Mouse (Mus musculus) liver, embryonic 14.5 days (tissue): Measurements from ENCODE around the gene Vac14. TPM values are rescaled to one million over a fixed set of nuclear protein-coding genes. Genes with fewer than 3 reads are reported as not detected.

Experiments used
- ATAC-seq: fragments of 200-750 bp; cut with Nextera tagmentation; 2 replicates; pipeline ENCODE4 v1.8.0; 2017; ENCODE audit warnings: moderate number of reproducible peaks, mild to moderate bottlenecking, moderate library complexity; ENCODE audit not compliant: insufficient read depth
- DNase-seq, 3 experiments: peaks; one replicate each; pipeline ENCODE4 v3.0.0-alpha.2; 2012 to 2013; ENCODE audit warnings: low read depth in 3 of 3, low spot score in 3 of 3
- H3K27ac ChIP-seq: fragments of 300-500 bp; sonication (generic); 2 replicates; pipeline ENCODE4 v1.5.1; 2014; ENCODE audit warnings: moderate library complexity, mild to moderate bottlenecking, control low read depth, inconsistent platforms
- H3K27me3 ChIP-seq: fragments of 300-500 bp; sonication (generic); 2 replicates; pipeline ENCODE4 v1.6.1; 2014; ENCODE audit warnings: mild to moderate bottlenecking, low read length, moderate library complexity; ENCODE audit not compliant: control insufficient read depth, insufficient read depth
- H3K36me3 ChIP-seq: fragments of 300-500 bp; sonication (generic); replicated peaks from 2 replicates; pipeline ENCODE4 v1.6.1; 2014; ENCODE audit warnings: low read depth; ENCODE audit not compliant: control insufficient read depth, insufficient read depth
- H3K4me1 ChIP-seq, 2 experiments: fragments of 200-500 bp in 1 of 2; fragments of 300-500 bp in 1 of 2; sonication (generic) in 1 of 2; replicated peaks; 2 replicates each; pipeline ENCODE4 v1.6.1; 2012 to 2014; ENCODE audit warnings: antibody characterized with exemption in 1 of 2, inconsistent platforms in 1 of 2, low read length in 1 of 2; ENCODE audit not compliant: control insufficient read depth in 2 of 2, insufficient read depth in 2 of 2
- H3K4me2 ChIP-seq: fragments of 300-500 bp; sonication (generic); 2 replicates; pipeline ENCODE4 v1.6.1; 2014; ENCODE audit warnings: low read depth, mild to moderate bottlenecking, control low read depth, moderate library complexity
- H3K4me3 ChIP-seq, 2 experiments: fragments of 200-500 bp in 1 of 2; fragments of 300-500 bp in 1 of 2; sonication (generic) in 1 of 2; 2 replicates each; pipeline ENCODE4 v1.5.1; 2012 to 2014; ENCODE audit warnings: low read depth in 2 of 2, low read length in 2 of 2, mild to moderate bottlenecking in 2 of 2, control low read depth in 1 of 2, inconsistent platforms in 1 of 2, moderate library complexity in 1 of 2; ENCODE audit not compliant: insufficient read depth in 1 of 2
- H3K9ac ChIP-seq: fragments of 300-500 bp; sonication (generic); replicated peaks from 2 replicates; pipeline ENCODE4 v1.6.1; 2014; ENCODE audit warnings: mild to moderate bottlenecking, control low read depth, moderate library complexity
- H3K9me3 ChIP-seq: fragments of 300-500 bp; sonication (generic); 2 replicates; pipeline ENCODE4 v1.6.1; 2016; ENCODE audit warnings: low read length, mixed read lengths; ENCODE audit not compliant: control insufficient read depth
- CTCF ChIP-seq: IDR thresholded peaks from 2 replicates; pipeline ENCODE4 v1.5.1; 2016; ENCODE audit warnings: antibody characterized with exemption, low read depth, control low read depth
- EP300 ChIP-seq: IDR thresholded peaks from 2 replicates; pipeline ENCODE4 v1.6.1; 2016; ENCODE audit warnings: antibody characterized with exemption, low read depth
- WGBS: fragments of 180-500 bp; shearing (Covaris S2); extraction: QIAGEN DNeasy Blood & Tissue Kit; methylation state at CpG from one replicate; pipeline ENCODE4 v1.1.7; 2014; ENCODE audit not compliant: insufficient replicate concordance; 5-methylcytosine and 5-hydroxymethylcytosine counted together
- polyA plus RNA-seq, 2 experiments: library from polyadenylated mRNA; depleted of rRNA in 1 of 2; stranded (reverse) in 1 of 2; unstranded in 1 of 2; fragments of >200 nt; fragmentation: Nextera tagmentation in 1 of 2; extraction: Ambion mirVana in 1 of 2; gene quantifications; 2 replicates each; pipeline versions ENCODE4 v1.2.1 to v1.2.3; 2012 to 2014

The Vac14 gene
- polyA plus RNA-seq, 2 experiments, result 11.2 to 14.8 TPM

DNA sequence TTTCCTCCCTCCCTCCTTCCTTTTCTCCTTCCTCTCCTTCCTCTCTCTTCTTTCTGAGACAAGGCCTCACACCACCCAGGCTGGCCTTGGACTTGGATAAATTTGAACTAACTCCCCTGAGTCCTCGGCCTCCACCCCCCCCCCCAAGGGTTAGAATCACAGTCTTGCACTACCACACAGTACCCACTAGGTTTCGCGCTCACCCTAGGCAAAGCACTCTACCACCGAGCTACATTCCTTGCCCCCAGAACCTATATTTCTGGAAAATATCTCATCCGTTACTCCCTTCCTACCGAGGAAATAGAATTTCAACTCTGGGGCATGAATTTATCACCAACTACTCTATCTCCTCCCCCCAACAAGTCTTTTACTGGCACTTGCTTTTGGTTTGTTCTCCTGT lies 143.6 kb downstream of the Vac14 start:
- 58% methylated on average over 6 of the region's 6 CpGs for WGBS
- no peak for ATAC-seq
- no peak overlapping the region for H3K9ac ChIP-seq

DNA sequence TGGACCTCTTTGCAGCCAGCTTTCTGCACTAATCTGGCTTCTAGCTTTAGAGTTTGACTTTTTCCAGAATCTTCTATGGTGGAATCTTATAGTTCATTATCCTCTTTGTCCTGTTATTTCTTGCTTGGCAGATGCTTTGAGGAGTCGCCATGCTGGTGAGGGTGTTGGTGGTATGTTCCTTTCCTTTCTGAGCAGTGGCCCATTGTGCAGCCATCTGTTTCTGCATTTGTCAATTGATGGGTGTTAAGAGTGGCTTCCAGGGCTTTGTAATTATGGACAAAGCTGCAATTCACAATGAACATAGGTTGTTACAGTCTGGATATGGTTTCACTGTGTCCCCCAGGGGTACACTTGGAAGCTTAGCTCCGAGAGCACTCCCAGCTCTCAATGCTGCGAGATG lies 146.3 kb downstream of the Vac14 start:
- ATAC-seq (no peak), DNase-seq (no peak)
- WGBS, result 55% methylated on average over 3 of the region's 3 CpGs

More for the DNA sequence above, 143.6 kb downstream of the Vac14 start:
- TF ChIP-seq CTCF (peak; percentile 19; the same call in 1 of the 2 replicates), EP300 (no peak)
- Histone ChIP-seq H3K27ac (no peak overlapping the region), H3K4me1 (no peaks in the 10 kb centered on the region), H3K4me3 (no peak overlapping the region), H3K4me2 (no peak overlapping the region), H3K9me3 (no peaks in the 10 kb centered on the region), H3K27me3 (no peaks in the 10 kb centered on the region), H3K36me3 (no peaks in the 10 kb centered on the region)
- no peak for DNase-seq

DNA sequence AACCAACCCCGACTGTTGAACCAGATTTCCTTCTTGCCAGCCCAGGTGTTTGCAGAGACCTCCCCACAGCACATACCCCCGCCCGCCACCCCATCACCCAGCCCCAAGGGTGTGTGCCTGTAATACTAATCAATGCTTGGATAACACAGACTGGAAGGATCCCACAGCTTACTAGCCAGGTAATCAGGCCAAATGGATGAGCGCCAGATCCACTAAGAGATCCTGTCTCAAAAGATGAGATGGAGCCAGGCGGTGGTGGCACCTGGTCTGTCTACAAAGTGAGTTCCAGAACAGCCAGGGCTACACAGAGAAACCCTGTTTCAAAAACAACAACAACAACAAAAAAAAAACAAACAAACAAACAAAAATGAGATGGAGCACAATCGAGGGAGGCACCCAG lies 148.9 kb downstream of the Vac14 start:
- H3K9me3 ChIP-seq, result no peaks in the 10 kb centered on the region
- H3K4me3 ChIP-seq, result no peak overlapping the region
- H3K27ac ChIP-seq, result no peak overlapping the region
- H3K27me3 ChIP-seq, result no peaks in the 10 kb centered on the region
- no peaks in the 10 kb centered on the region for H3K36me3 ChIP-seq
- H3K4me1 ChIP-seq, result no peaks in the 10 kb centered on the region
- ATAC-seq (no peak), DNase-seq (no peak)
- WGBS, result 68% methylated on average over 6 of the region's 6 CpGs
- H3K4me2 ChIP-seq, result no peak overlapping the region
- TF ChIP-seq EP300 (no peak), CTCF (no peak)
- no peak overlapping the region for H3K9ac ChIP-seq

More for the DNA sequence above, 146.3 kb downstream of the Vac14 start:
- no peak overlapping the region for H3K4me2 ChIP-seq
- TF ChIP-seq EP300 (no peak), CTCF (no peak)
- no peak overlapping the region for H3K4me3 ChIP-seq
- no peaks in the 10 kb centered on the region for H3K27me3 ChIP-seq
- no peak overlapping the region for H3K27ac ChIP-seq
- no peaks in the 10 kb centered on the region for H3K36me3 ChIP-seq
- no peaks in the 10 kb centered on the region for H3K9me3 ChIP-seq
- H3K4me1 ChIP-seq, result no peaks in the 10 kb centered on the region
- H3K9ac ChIP-seq, result no peak overlapping the region

Other genes starting within 250 kb of the Vac14 start
- gene Mtss1l, start 102.9 kb downstream of the Vac14 start, polyA plus RNA-seq (2012; rRNA removed), result 2.6 and 2.7 TPM in 2 replicates
- 0.52 and 0.82 TPM in 2 replicates for gene Mtss1l, start 102.9 kb downstream of the Vac14 start, polyA plus RNA-seq (2014; fragmentation: Nextera tagmentation; extraction: Ambion mirVana)
- 0.11 TPM in 1 of 2 replicates, not detected in the other for gene Il34, start 187.3 kb downstream of the Vac14 start, polyA plus RNA-seq (2012; rRNA removed)
- gene Il34, start 187.3 kb downstream of the Vac14 start, polyA plus RNA-seq (2014; fragmentation: Nextera tagmentation; extraction: Ambion mirVana), result not detected in 2 replicates
- gene Cog4, start 228.0 kb downstream of the Vac14 start, polyA plus RNA-seq (2012; rRNA removed), result 12.8 and 14.7 TPM in 2 replicates
- gene Cog4, start 228.0 kb downstream of the Vac14 start, polyA plus RNA-seq (2014; fragmentation: Nextera tagmentation; extraction: Ambion mirVana), result 23.8 and 25.3 TPM in 2 replicates
- gene Sf3b3, start 228.2 kb downstream of the Vac14 start, polyA plus RNA-seq (2012; rRNA removed), result 31.3 and 34.2 TPM in 2 replicates
- 54.7 and 60.8 TPM in 2 replicates for gene Sf3b3, start 228.2 kb downstream of the Vac14 start, polyA plus RNA-seq (2014; fragmentation: Nextera tagmentation; extraction: Ambion mirVana)